Mouse (Mus musculus) layer of hippocampus, adult 11-12 months (tissue): ENCODE measurements around the gene Mcm5.

Source experiments
- DNase-seq: peaks from one replicate; pipeline ENCODE4 v3.0.0; 2022; ENCODE audit warnings: low spot score

Gene Mcm5

DNA sequence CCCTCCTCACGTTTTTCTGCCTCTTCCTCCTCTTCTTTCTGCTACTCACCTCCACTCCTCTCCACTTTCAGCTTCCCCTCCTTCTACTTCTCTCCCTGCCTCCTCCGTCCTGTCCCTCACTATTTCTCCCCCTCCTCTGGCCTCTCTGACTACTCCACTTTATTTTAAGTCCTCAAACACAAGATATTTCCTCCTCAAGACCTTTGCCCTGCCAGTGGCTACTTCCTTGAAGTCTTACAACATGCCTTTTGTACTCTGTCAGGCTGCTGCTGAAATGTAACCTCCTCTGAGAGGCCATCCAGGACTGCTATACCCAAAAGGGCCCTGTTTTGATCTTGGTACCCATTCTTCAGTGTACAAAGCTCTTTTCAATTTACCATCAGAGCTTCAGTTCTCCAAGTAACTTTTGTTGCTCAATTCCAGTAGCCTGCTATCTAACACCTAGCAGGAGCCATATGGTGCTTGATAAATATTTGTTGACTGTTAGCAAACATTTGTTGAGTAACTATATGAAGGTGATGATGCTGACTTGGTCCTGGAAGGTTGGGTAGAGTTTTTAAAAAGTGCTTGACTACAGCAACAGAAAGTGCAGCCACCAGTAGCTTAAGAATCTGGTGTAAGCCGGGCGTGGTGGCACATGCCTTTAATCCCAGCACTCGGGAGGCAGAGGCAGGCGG is 62.8 kb downstream of the Mcm5 start:
- DNase-seq = no peak
